Mouse (Mus musculus): ENCODE data around the gene Napsa. TPM values are rescaled to one million over a fixed set of nuclear protein-coding genes. Genes with fewer than 3 reads are reported as not detected.

The Napsa gene
- 3.6 and 4.3 TPM in 2 replicates for polyA plus RNA-seq (2015; fragmentation: Nextera tagmentation; extraction: Ambion mirVana)

GRCm38 (mm10) chr7:44572213-44572701 is at the start of gene Napsa:
Gene Napsa, plus strand, starts transcription at chr7:44572380.

GRCm38 (mm10) chr7:44524502-44524901 is 47.7 kb upstream of the Napsa start, which contains the start of gene Mybpc2:
Gene Mybpc2, minus strand, starts transcription at chr7:44524656.

GRCm38 (mm10) chr7:44531946-44532732 is 40.0 kb upstream of the Napsa start, which contains the start of gene Spib:
Gene Spib, minus strand, starts transcription at chr7:44532071.

GRCm38 (mm10) chr7:44548497-44549087 is 23.6 kb upstream of the Napsa start, which contains the start of gene Pold1:
Gene Pold1, minus strand, starts transcription at chr7:44548849.

GRCm38 (mm10) chr7:44553826-44554225 is 18.4 kb upstream of the Napsa start, which contains the start of gene Nr1h2:
Gene Nr1h2, minus strand, starts transcription at chr7:44553951.

GRCm38 (mm10) chr7:44590402-44591347 is 18.5 kb downstream of the Napsa start, which contains the start of gene Kcnc3:
Gene Kcnc3, plus strand, starts transcription at chr7:44590664.

Small RNA genes within 50 kb of the gene (microRNA-seq; reads per million reads assigned to microRNA genes)
- gene Mir7053 (ENCODE audit: borderline replicate concordance, insufficient number of aligned reads) = not detected

Other genes with a start within 250 kb of the Napsa start
- gene Syt3, start 188.3 kb upstream of the Napsa start, polyA plus RNA-seq (2015; fragmentation: Nextera tagmentation; extraction: Ambion mirVana) = 3.1 and 3.6 TPM in 2 replicates
- gene 1700008O03Rik, start 186.6 kb upstream of the Napsa start, polyA plus RNA-seq (2015; fragmentation: Nextera tagmentation; extraction: Ambion mirVana) = 1.2 and 2.0 TPM in 2 replicates
- 1.3 and 3.1 TPM in 2 replicates for gene Lrrc4b, start 143.4 kb upstream of the Napsa start, polyA plus RNA-seq (2015; fragmentation: Nextera tagmentation; extraction: Ambion mirVana)
- gene Aspdh, start 107.0 kb upstream of the Napsa start, polyA plus RNA-seq (2015; fragmentation: Nextera tagmentation; extraction: Ambion mirVana) = 1.4 and 2.2 TPM in 2 replicates
- gene Josd2, start 104.4 kb upstream of the Napsa start, polyA plus RNA-seq (2015; fragmentation: Nextera tagmentation; extraction: Ambion mirVana) = 53.4 and 55.2 TPM in 2 replicates
- 102 and 104 TPM in 2 replicates for gene Emc10, start 75.9 kb upstream of the Napsa start, polyA plus RNA-seq (2015; fragmentation: Nextera tagmentation; extraction: Ambion mirVana)
- 17.2 and 25.9 TPM in 2 replicates for gene Fam71e1, start 75.8 kb upstream of the Napsa start, polyA plus RNA-seq (2015; fragmentation: Nextera tagmentation; extraction: Ambion mirVana)
- gene Mybpc2, start 47.7 kb upstream of the Napsa start, polyA plus RNA-seq (2015; fragmentation: Nextera tagmentation; extraction: Ambion mirVana) = 0.41 and 0.92 TPM in 2 replicates
- gene Spib, start 40.3 kb upstream of the Napsa start, polyA plus RNA-seq (2015; fragmentation: Nextera tagmentation; extraction: Ambion mirVana) = 0.50 and 0.86 TPM in 2 replicates
- 19.6 and 23.4 TPM in 2 replicates for gene Pold1, start 23.5 kb upstream of the Napsa start, polyA plus RNA-seq (2015; fragmentation: Nextera tagmentation; extraction: Ambion mirVana)
- 63.2 and 98.6 TPM in 2 replicates for gene Nr1h2, start 18.4 kb upstream of the Napsa start, polyA plus RNA-seq (2015; fragmentation: Nextera tagmentation; extraction: Ambion mirVana)
- gene Kcnc3, start 18.3 kb downstream of the Napsa start, polyA plus RNA-seq (2015; fragmentation: Nextera tagmentation; extraction: Ambion mirVana) = 0.63 and 2.0 TPM in 2 replicates
- gene Myh14, start 98.5 kb downstream of the Napsa start, polyA plus RNA-seq (2015; fragmentation: Nextera tagmentation; extraction: Ambion mirVana) = 1.7 and 2.0 TPM in 2 replicates
- gene Izumo2, start 136.4 kb downstream of the Napsa start, polyA plus RNA-seq (2015; fragmentation: Nextera tagmentation; extraction: Ambion mirVana) = not detected in 2 replicates
- gene Vrk3, start 176.0 kb downstream of the Napsa start, polyA plus RNA-seq (2015; fragmentation: Nextera tagmentation; extraction: Ambion mirVana) = 25.8 and 41.4 TPM in 2 replicates
- 0.16 and 0.37 TPM in 2 replicates for gene Zfp473, start 178.7 kb downstream of the Napsa start, polyA plus RNA-seq (2015; fragmentation: Nextera tagmentation; extraction: Ambion mirVana)
- 40.4 and 43.1 TPM in 2 replicates for gene Nup62, start 243.7 kb downstream of the Napsa start, polyA plus RNA-seq (2015; fragmentation: Nextera tagmentation; extraction: Ambion mirVana)
- gene Il4i1, start 244.0 kb downstream of the Napsa start, polyA plus RNA-seq (2015; fragmentation: Nextera tagmentation; extraction: Ambion mirVana) = 0.52 and 1.9 TPM in 2 replicates
- gene Atf5, start 244.3 kb downstream of the Napsa start, polyA plus RNA-seq (2015; fragmentation: Nextera tagmentation; extraction: Ambion mirVana) = 8.1 and 9.7 TPM in 2 replicates